Mouse (Mus musculus) c-Kit-positive CD71-positive TER-119-positive erythroid progenitor cells, embryonic 14.5 days (primary cell): ENCODE measurements around the gene Pagr1b.
A peak's percentile ranks its signal among the peaks of the same experiment; 100 is the strongest.

Experiments used
- DNase-seq: peaks from one replicate; pipeline ENCODE4 v3.0.0-alpha.2; 2013; ENCODE audit warnings: low spot score

Gene Pagr1b

DNA sequence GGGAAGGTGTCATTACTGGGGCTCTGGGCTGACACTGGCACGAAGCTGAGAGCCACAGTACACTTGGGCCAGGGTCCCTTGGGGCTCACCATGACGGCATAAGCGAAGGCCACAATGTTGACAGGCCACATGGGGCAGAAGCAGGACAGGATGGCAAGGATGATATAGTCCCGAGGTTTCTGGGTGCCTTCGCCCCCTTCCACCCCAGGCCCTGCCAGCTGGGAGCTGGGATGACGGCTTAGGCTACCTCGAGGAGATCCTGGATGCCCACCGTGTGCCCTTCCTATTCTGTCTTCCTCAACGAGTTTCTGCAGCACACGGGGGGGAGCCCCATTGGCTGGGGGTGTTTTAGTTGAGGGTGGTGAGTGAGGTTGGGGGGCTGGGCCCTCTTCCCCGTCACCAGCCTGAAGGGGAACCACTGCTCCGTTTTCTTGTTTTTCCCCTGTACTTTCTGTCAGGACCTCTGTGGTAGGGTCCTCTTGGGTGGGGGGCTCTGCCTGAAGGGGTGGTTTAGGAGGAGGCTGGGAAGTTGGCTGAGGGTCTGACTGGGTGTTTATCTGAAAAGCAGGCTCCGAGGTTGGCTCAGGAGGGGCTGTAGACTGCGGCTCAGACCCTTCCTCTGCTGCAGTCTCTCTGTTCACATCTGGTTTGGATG is 3.1 kb upstream of the Pagr1b start:
- DNase-seq = no peak

DNA sequence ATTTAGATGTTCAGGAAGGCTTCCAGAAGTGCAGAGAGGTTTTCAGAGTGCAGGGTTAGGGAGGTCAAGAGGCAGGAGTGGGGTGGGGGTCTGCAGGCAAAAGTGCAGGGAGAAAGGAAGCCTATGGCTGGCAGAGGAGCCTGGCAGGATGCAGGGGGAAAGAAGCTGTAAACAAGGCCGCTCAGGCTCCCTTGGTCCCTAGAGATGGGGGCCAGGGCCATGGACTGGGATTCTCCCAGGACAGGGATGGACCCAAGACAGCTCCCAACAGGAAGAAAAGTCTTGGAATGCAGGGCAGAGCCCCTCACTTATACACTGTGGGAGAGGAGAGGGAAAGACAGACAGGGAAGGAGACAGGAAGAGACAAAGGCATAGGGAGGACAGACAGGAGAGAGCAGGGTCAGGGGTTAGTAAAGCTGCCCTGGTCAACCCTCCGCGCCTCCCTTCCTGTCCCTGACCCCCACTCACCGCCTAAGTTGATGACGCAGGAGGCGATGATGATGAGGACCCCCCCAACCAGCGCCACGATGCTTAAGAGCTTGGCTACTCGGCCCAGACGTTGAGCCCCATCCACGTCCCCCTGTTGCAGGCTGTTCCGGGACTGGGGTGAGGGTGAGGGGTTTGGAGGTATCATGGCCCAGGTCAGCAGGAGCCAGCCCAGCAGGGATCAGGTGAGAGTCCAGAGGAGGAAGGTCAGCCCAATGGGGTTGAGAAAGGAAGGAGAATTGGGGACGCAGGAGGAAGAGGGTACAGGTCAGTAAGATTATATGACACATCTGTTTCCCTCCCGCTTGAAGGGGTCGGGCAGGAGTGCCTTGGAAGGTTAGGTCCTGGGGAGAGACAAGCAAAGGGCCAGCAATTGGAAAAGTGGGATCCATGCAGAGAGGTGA is 2.4 kb upstream of the Pagr1b start:
- no peak for DNase-seq

DNA sequence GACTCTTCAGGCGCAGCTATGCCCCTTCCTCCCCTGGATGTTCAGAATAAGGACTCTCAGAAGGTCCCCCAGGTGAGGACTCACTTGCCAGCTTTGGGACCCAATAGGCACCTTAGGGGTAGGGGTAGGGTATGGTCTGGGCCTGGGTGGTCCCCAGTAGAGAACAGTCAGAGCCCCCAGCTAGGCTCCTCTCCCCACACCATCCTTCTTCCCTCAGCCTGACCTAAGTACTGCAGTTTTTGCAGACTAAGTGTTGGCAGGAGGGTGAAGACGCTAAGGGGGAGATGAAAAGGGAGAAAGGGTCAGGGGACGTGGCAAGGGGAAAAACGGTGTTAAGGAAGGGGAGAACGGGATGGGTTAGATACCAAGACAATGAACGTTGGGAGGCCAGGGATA is 1.7 kb upstream of the Pagr1b start:
- no peak for DNase-seq

DNA sequence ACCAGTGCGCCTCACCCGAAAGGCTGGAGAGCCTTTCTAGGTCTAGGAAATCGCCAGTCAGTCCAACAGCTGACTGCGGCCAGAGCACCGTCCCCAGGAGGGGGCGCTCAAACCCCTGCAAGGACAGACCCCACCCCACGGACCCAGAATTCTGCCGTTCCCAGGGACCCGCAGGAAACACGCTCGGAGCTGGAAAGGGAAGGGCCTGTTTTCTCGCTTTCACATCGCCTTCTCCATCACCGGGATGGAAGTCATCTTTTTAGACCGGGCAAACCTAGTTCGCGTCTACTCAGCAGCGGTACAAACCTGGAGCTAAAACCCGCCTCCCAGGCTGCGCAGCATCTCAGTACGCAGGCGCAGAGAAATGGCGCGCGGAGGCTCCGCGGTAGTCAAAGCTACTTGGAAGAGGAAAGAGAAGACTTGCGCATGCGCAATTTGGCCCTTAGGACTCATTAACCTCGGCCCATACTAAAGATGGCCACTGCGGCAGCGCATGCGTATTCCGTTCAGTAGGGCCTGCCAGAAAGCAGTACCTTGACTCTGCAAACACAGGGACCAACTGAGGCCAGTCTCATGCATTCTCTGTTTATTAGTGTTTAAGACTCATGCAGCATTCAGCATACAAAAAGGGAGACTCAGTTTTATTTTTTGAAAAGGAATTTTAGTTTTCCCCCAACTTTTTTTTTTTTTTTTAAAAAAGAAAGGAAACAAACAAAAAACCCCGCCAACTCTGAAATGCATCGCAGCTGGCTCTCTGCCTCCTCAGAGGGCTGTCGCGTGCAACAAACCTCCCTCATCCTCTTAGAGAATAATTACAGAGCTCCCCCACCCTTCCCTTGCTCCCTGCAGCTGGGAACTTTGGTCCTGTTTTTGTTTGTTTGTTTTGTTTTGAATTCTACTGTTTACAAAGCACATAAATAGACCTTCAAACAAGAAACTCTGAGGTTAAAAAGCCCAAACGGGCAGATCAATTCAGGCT is 976 bp upstream of the Pagr1b start, which contains the start of gene Pagr1a:
TSS of gene Pagr1a (minus strand) at position 382 of the 979 bp plus-strand sequence.
- DNase-seq = peak; percentile 100

DNA sequence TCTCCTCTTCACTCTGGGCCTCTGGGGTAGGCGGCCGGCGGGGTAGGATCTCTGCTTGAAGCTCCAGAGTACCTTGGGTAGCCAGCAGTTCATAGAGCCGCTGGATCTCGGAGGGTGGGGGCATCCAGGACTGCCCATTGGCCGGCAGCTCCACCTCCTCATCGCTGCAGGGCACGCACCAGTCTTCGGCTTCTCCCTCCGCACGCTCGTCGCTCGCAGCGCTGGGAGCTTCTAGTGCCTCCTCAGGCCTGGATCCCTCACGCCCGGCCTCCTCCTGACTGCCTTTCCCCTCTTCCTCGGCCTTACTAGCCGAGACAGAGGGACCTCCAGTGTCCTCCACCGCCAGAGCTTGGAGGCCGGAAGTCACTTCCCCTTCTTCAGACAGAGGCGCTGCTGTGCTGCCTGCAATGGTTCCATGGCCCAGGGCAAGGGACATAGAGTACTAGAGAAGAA is 228 bp upstream of the Pagr1b start:
- DNase-seq = peak; percentile 62

DNA sequence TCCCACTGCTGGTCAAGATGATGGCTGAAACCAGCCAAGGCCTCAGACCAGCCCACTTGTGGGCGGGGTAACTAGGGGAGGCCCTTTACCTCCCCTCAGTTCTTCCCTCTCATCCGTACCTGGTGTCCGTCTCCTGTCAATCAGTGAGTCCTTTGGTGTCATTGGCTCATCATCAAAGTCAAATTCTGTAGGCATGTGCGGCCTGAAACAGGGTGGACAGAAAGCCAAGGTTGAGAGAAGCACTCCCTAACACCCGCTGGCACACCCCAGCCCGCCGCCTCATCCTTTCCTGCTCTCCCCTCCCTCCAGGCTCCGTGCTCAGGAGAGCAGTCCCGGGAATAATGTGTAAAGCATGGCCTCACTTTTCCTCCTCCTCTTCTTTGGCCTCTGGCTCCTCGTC is 203 bp downstream of the Pagr1b start:
- peak; percentile 45 for DNase-seq

DNA sequence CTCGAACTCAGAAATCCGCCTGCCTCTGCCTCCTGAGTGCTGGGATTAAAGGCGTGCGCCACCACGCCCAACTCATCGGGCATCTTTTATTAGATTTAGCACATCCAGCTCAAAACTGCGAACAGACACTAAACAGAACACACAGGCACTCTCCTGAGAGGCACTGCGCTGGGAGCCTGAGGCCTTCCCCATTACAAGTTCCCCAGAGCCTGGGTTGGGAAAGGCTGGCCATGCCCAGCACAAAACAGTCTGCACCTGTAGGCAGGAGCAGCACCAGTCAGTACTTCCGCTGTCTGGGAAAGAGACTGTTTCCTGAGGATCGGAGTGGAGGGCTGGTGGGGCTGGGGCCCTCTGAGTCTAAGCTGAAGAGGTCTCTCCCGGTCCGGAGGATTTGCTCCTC is 1.3 kb downstream of the Pagr1b start:
- DNase-seq = no peak

DNA sequence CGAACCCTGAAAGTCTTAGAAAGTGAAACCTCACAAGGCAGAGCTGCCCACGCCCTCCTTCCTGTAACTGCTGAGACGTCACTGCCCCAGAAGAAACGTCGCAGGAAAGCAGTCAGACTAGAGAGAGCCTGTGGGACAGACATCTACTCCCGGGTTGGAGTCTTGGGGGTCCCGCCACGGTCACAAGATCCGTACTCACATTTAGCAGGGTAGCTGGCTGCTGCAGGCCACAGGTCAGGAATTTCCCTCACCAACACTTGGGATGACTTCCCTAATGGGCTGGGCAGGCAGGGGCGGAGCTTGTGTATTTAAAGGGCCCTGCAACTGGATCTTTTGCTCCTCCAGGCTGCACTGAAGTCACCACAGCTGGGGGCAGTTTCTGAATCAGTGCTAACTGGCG is 2.0 kb downstream of the Pagr1b start, which contains the start of gene Mvp:
TSS of gene Mvp (minus strand) at position 302 of the 400 bp plus-strand sequence.
- DNase-seq = peak; percentile 58

DNA sequence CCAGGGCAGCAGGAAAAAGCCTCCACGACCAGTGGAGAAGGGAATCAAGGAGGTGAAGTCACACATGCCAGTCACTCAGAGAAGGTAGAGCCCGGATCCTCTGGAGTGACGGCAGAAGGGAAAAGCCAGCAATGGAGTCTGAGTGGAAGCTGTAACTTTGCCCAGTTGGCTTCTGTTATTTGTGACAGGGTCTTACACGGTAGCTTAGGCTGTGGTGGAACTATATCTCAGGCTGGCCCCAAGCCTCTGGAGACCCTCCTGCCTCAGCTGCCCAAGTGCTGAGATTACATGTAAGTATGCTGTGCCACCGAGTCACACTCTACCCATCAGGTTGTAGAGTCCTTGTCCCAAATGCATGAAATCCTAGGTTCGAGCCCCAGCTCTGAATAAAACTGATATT is 2.9 kb downstream of the Pagr1b start:
- no peak for DNase-seq

DNA sequence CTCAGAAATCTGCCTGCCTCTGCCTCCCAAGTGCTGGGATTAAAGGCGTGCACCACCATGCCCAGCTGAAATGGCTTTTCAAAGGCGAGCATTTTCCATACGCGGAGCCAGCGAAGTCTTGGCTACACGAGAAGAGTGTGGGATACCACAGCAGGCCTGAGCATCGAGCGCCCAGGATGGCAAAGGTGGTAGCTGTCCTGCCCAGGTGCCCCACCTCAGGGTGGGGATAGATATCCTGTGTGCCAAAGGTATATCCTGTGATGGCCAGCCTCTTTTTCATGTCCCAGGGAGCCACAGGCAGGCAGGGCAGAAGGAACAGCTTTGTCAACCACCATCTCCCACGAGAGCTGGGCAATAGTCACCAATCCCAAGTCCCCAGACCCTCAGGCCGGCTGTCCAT is 3.4 kb downstream of the Pagr1b start:
- DNase-seq = no peak

DNA sequence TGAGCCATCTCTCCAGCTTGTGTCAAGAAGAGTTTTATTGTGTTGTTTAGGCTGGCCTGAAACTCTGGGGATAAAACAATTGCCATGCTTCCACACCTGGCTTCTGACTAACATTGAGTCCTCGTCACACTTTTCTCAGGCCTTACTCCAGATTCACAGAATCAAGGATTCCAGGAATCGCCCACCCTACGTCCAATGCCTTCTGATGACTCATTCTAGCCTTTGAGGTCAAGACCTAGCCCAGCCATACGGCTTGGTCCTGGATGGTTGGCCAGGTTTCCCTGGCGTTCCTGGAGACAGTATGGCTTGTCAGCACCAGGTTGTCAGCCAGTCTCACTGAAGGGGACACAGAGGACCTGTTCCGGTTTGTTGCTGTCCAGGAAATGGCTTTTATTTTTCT is 3.9 kb downstream of the Pagr1b start:
- DNase-seq = no peak

DNA sequence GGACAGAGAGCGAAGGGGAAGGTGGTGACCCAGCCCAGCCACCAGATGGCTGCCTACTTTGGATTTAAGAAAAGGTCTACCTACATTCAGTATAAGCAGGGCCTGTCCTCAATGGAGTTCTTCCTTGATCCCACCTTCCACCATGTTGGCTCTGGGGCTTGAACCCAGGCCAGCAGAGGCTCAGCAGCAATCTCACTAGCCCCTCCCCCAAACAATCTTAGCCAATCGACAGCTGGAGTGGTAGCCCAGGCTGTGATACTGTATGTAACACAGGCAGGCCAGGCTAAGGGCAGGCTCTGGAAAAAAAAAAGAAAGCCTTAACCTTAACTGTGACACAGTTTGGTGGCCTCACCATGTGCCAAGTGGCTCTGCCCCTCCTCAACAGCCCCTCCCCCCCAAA is 4.6 kb downstream of the Pagr1b start:
- DNase-seq = no peak

DNA sequence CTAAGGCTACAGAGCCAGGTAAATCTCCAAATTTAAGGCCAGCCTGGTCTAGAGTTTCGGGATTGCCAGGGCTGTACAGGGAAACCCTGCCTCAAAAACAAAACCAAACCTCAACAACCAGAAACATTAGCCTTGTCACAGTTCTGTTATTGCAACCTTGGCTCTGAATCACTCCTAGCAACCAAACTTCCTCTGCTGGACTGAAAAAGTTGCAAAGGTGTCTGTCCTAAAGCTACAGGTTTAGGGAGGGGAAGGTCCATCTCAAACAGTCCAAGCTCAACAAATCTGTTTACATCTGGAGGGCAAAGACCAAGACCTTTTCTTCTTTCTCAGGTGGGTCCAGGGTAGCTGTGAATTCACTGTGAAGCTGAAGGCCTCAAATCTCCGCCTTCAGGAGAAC is 5.2 kb downstream of the Pagr1b start:
- DNase-seq = no peak

DNA sequence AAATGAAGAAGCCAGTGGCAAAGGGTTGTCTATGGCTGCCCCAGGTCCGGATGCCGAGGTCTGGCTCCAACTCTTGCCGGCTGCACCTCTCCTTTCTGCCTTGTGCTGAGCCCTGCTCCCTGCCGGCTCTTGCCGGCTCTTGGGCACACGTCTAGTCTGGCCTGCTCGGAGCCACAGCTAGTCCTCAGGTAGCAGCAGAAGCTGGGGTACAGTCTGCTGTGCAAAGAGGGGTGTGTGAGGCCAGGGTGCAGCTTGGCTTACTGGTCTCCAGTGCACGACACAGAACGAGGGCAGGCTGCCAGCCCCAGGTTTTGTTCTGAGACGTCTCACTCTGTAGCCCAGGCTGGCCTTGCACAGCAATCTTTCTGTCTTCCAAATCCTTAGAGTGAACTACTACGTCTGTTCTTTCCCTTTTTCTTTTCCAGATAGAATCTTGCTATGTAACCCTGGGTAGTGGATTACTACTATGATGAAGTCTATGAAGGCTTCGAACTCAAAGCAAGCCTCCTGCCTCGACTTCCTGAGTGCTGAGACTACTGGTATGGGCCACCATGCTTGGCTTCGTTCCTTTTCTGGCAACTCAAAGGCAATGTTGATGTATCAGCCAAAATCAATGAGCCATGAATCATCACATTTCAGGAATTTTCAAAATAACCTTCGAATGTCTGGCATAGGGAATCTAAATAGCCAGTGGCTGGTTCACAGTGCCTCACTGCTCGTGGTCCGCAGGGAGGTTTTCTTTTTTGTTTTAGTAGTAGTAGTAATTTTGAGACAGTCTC is 6.8 kb downstream of the Pagr1b start:
- no peak for DNase-seq

DNA sequence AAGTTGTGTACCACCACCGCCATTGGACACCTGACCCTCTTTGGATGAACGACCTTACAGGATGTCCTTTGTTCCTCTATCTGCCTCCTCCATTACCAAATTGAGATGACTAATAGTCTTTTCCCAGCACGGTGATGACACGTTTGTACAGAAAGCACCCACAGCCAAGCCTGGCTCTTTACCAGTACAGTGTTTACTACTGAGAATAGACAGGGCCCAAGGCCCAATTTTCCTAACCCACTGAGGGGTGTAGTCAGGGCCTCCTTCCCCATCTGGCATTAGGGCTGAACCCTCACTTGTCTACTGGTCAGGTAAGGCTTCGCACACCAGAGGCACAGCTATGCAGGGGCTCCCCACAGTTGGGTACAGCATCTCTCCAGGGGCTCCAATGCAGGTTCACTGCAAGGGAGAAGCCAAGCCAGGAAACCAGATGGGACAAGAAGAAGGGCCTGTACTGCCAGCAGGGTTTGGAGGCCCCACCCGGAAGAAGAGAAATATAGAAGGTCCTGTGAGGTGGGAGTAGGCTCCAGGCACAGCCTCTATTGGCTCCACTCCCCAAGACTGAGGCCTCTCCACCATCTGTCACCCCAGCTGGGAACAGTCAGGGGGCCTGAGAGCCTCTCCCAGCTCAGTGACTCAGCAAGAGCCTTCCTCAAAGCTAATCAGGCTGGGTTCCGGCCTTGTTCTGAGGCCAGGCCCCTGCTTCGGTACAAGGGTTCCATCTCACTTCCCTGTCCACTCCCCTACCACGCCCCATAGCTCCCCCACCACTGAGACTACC is 7.9 kb downstream of the Pagr1b start:
- peak; percentile 76 for DNase-seq

DNA sequence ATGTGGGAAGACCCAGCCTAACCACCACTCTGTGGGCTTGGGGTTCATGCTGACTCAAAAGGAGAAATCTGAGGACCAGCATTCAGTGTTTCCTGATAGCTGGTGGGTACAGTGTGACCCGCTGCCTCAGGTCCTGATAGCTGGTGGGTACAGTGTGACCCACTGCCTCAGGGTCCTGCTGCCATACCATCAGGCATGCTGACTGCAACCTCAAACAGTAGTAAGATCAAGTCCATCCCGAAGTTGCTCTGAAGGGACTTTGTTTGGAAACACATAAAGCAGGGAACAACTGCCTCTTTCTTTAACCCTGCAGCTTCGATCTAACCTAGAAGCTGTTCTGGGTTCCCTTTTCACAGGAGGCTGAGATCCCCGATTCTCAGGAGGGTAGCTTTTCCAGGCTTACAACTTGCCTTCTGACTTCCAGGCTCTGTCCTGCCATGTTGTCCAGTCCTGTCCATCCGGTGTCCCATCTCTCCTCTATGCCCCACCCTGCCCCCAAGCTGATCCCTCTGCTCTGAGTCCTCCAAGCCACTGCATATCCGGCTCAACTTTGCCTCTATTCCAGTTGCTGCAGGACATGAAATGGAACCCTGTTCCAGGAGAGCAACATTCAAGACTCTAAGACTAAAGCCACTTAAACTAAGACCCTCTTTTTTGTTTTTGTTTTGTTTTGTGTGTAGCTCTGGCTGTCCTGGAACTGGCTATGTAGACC is 8.8 kb downstream of the Pagr1b start:
- DNase-seq = no peak

DNA sequence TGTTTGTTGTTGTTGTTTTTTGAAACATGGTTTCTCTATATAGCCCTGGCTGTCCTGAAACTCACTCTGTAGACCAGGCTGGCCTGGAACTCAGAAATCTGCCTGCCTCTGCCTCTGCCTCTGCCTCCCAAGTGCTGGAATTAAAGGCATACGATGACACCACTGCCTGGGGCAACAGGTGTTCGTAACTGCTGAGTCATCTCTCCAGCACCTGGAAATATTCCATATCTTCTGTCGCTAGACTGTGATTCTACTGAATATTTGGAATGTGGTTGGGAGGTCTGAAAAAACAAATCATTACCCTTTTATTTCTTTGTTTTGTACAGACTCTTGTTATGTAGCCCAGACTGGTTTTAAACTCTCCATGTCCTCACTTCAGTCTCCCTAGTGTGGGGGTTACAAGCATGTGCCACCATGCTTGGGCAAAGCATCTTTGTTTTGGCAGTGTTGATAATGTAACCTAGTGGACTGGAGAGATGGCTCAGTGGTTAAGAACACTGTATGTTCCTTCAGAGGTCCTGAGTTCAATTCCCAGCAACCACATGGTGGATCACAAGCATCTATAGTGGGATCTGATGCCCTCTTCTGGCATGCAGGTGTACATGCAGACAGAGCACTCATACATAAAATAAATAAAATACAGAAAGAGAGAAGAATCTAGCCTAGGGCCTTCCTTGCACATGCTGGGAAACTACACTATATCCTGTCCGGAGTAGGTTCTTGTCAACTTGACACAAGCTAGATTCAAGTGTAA is 12.0 kb downstream of the Pagr1b start:
- no peak for DNase-seq

DNA sequence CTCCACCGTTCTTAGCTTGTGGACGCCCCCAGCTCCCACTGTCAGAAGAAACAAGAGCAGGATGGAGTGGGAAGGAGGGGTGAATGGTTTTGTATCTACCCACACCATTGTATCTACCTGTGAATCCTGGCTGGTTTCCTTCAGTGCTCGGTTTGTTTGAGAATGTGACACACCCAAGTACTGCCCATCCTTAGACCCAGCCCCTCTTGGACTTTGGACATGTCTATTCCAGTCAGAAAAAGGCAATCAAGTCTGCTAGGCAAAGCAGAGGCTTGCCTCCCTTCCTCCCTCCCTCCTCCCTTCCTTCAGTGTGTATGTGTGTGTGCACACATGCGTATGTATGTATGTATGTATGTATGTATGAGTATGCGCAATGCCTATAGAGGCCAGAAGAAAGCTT is 12.7 kb downstream of the Pagr1b start:
- no peak for DNase-seq

DNA sequence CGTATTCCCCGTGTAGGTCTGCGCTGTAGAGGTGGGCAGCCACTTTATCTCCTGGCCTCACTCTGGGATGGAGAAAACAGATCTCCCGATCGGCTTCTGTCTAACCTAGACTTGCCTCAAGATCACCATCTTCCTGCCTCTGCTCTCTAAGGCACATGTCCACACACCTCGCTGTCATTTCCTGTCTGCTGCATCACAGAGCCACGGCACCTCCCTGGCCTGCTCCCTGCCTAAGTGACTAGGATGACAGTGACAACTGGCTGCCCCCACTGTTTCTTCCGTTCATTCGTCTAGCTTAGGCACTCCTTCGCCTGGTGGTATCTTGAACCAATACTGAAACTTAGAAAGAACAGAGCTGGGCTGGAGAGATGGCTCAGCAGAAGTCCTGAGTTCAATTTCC is 16.7 kb downstream of the Pagr1b start:
- no peak for DNase-seq
